Mouse (Mus musculus): ENCODE measurements around the gene Krba1. TPM values are rescaled to one million over a fixed set of nuclear protein-coding genes. Genes with fewer than 3 reads are reported as not detected.

Krba1 gene
- total and polyA plus RNA-seq, 2 experiments from 2014 or later: 14.8 to 33.8 TPM

GRCm38 (mm10) chr6:48434651-48435050, 39.3 kb downstream of the Krba1 start:
- 0 out of 2 replicates have a peak, but pooled peaks cover 7% of the 10 kb centered on the region for H3K4me1 ChIP-seq (ENCODE audit: control insufficient read depth, insufficient read depth)
- H3K9me3 ChIP-seq (replicated peaks; ENCODE audit: control insufficient read depth, low read length): no peaks in the 10 kb centered on the region
- no peak overlapping the region for H3K9ac ChIP-seq (replicated peaks; ENCODE audit: low read depth, low read length)
- H3K4me2 ChIP-seq (ENCODE audit: low read depth, low read length): no peak overlapping the region
- no peak overlapping the region for H3K4me3 ChIP-seq (ENCODE audit: low read depth, low read length)
- peaks cover 14% of the 10 kb centered on the region; the same call in 1 of the 2 replicates for H3K27me3 ChIP-seq (ENCODE audit: control insufficient read depth, insufficient read depth, low read length)
- DNase-seq (ENCODE audit: low spot score) (no peak), ATAC-seq (ENCODE audit: insufficient read depth, low read depth) (no peak)
- H3K27ac ChIP-seq (ENCODE audit: low read depth): no peak overlapping the region
- WGBS: 68% methylated on average over 6 of the region's 6 CpGs
- H3K36me3 ChIP-seq (replicated peaks; ENCODE audit: control insufficient read depth, insufficient read depth, low read length): peaks cover 18% of the 10 kb centered on the region
- TF ChIP-seq EP300 (IDR thresholded peaks at IDR 0.05; ENCODE audit: low read depth) (no peak), CTCF (IDR thresholded peaks at IDR 0.05; ENCODE audit: low read depth) (no peak)

GRCm38 (mm10) chr6:48435111-48435510, 39.7 kb downstream of the Krba1 start:
- no peak overlapping the region for H3K9ac ChIP-seq (replicated peaks; ENCODE audit: low read depth, low read length)
- H3K4me3 ChIP-seq (ENCODE audit: low read depth, low read length): no peak overlapping the region
- peaks cover 14% of the 10 kb centered on the region; the same call in 1 of the 2 replicates for H3K27me3 ChIP-seq (ENCODE audit: control insufficient read depth, insufficient read depth, low read length)
- H3K4me1 ChIP-seq (ENCODE audit: control insufficient read depth, insufficient read depth): 0 out of 2 replicates have a peak, but pooled peaks cover 7% of the 10 kb centered on the region
- H3K27ac ChIP-seq (ENCODE audit: low read depth): no peak overlapping the region
- H3K9me3 ChIP-seq (replicated peaks; ENCODE audit: control insufficient read depth, low read length): no peaks in the 10 kb centered on the region
- no peak for DNase-seq (ENCODE audit: low spot score)
- peaks cover 18% of the 10 kb centered on the region for H3K36me3 ChIP-seq (replicated peaks; ENCODE audit: control insufficient read depth, insufficient read depth, low read length)
- H3K4me2 ChIP-seq (ENCODE audit: low read depth, low read length): no peak overlapping the region
- no peak for TF ChIP-seq CTCF (IDR thresholded peaks at IDR 0.05; ENCODE audit: low read depth)
- no peak for TF ChIP-seq EP300 (IDR thresholded peaks at IDR 0.05; ENCODE audit: low read depth)
- ATAC-seq (ENCODE audit: insufficient read depth, low read depth): no peak
- 43% methylated on average over 5 of the region's 5 CpGs for WGBS

DNA sequence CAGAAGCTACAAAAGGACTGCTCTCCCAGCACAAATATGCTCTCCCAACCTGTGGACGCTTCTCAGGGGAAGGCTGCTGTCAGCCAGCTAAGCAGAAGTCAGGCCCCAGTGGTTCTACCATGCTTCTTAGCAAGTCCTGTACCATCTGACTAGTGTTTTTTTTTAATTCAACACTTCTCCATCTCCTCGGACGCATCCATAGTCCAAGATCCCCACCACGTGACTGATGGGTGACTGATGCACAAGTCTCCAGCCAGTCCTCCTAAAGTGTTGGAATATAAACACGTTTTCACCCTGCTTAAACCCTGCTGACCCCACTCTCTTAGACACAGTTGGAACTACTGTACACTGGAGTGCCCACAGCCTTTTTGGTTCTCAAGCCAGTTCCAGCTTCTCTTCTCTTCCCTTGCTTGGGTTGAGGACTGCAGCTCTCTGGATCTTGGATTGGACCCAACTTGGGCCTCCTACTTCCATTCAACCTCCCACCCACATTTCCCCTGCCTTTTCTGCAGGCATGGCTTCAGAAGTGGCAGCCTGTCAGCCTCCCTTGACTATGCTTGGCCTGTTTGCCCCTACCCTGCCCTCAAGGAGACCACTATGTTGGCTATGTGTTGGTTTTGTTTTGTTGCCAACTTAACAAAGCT, 40.4 kb downstream of the Krba1 start:
- no peak overlapping the region for H3K4me3 ChIP-seq (ENCODE audit: low read depth, low read length)
- no peaks in the 10 kb centered on the region for H3K9me3 ChIP-seq (replicated peaks; ENCODE audit: control insufficient read depth, low read length)
- ATAC-seq (ENCODE audit: insufficient read depth, low read depth) (no peak), DNase-seq (ENCODE audit: low spot score) (no peak)
- peaks cover 14% of the 10 kb centered on the region; the same call in 1 of the 2 replicates for H3K27me3 ChIP-seq (ENCODE audit: control insufficient read depth, insufficient read depth, low read length)
- H3K4me1 ChIP-seq (ENCODE audit: control insufficient read depth, insufficient read depth): 0 out of 2 replicates have a peak, but pooled peaks cover 7% of the 10 kb centered on the region
- peaks cover 18% of the 10 kb centered on the region for H3K36me3 ChIP-seq (replicated peaks; ENCODE audit: control insufficient read depth, insufficient read depth, low read length)
- H3K9ac ChIP-seq (replicated peaks; ENCODE audit: low read depth, low read length): no peak overlapping the region
- TF ChIP-seq EP300 (IDR thresholded peaks at IDR 0.05; ENCODE audit: low read depth) (no peak), CTCF (IDR thresholded peaks at IDR 0.05; ENCODE audit: low read depth) (no peak)
- no peak overlapping the region for H3K27ac ChIP-seq (ENCODE audit: low read depth)
- 80% methylated on average over 5 of the region's 5 CpGs for WGBS
- no peak overlapping the region for H3K4me2 ChIP-seq (ENCODE audit: low read depth, low read length)

- Histone ChIP-seq H3K27ac (ENCODE audit: low read depth) (no peak overlapping the region), H3K4me2 (ENCODE audit: low read depth, low read length) (no peak overlapping the region), H3K36me3 (replicated peaks; ENCODE audit: control insufficient read depth, insufficient read depth, low read length) (peaks cover 31% of the 10 kb centered on the region), H3K4me1 (ENCODE audit: control insufficient read depth, insufficient read depth) (0 out of 2 replicates have a peak, but pooled peaks cover 7% of the 10 kb centered on the region), H3K27me3 (ENCODE audit: control insufficient read depth, insufficient read depth, low read length) (peaks cover 14% of the 10 kb centered on the region; the same call in 1 of the 2 replicates), H3K9ac (replicated peaks; ENCODE audit: low read depth, low read length) (no peak overlapping the region), H3K4me3 (ENCODE audit: low read depth, low read length) (no peak overlapping the region), H3K9me3 (replicated peaks; ENCODE audit: control insufficient read depth, low read length) (no peaks in the 10 kb centered on the region)
- 67% methylated on average over 35 of the region's 35 CpGs for WGBS
- TF ChIP-seq EP300 (IDR thresholded peaks at IDR 0.05; ENCODE audit: low read depth) (no peak), CTCF (IDR thresholded peaks at IDR 0.05; ENCODE audit: low read depth) (no peak)
- ATAC-seq (ENCODE audit: insufficient read depth, low read depth): no peak
- DNase-seq (ENCODE audit: low spot score): no peak
These were observed 42.4 kb downstream of the Krba1 start for GRCm38 (mm10) chr6:48437679-48438376.

GRCm38 (mm10) chr6:48438475-48439125, 43.2 kb downstream of the Krba1 start:
- no peak for DNase-seq (ENCODE audit: low spot score)

More at GRCm38 (mm10) chr6:48438475-48439125, 43.2 kb downstream of the Krba1 start:
- 50% methylated on average over 55 of the region's 55 CpGs for WGBS
- H3K4me1 ChIP-seq (ENCODE audit: control insufficient read depth, insufficient read depth): peaks cover 7% of the 10 kb centered on the region; the same call in 1 of the 2 replicates
- H3K27ac ChIP-seq (ENCODE audit: low read depth): no peak overlapping the region
- H3K9me3 ChIP-seq (replicated peaks; ENCODE audit: control insufficient read depth, low read length): no peaks in the 10 kb centered on the region
- H3K4me2 ChIP-seq (ENCODE audit: low read depth, low read length): 0 out of 2 replicates have a peak overlapping the region, but pooled peaks have one; percentile 23
- TF ChIP-seq EP300 (IDR thresholded peaks at IDR 0.05; ENCODE audit: low read depth): no peak
- no peak for TF ChIP-seq CTCF (IDR thresholded peaks at IDR 0.05; ENCODE audit: low read depth)
- H3K36me3 ChIP-seq (replicated peaks; ENCODE audit: control insufficient read depth, insufficient read depth, low read length): peaks cover 31% of the 10 kb centered on the region
- no peak overlapping the region for H3K9ac ChIP-seq (replicated peaks; ENCODE audit: low read depth, low read length)
- no peak for ATAC-seq (ENCODE audit: insufficient read depth, low read depth)
- 0 out of 2 replicates have a peak overlapping the region, but pooled peaks have one; percentile 12 for H3K4me3 ChIP-seq (ENCODE audit: low read depth, low read length)
- H3K27me3 ChIP-seq (ENCODE audit: control insufficient read depth, insufficient read depth, low read length): peaks cover 14% of the 10 kb centered on the region; the same call in 1 of the 2 replicates
